Mouse (Mus musculus): ENCODE results near the gene Agbl4. TPM values are rescaled to one million over a fixed set of nuclear protein-coding genes. Genes with fewer than 3 reads are reported as not detected.

Gene Agbl4
- polyA plus RNA-seq, 1 experiment, result not detected

- H3K4me3 ChIP-seq (ENCODE audit: insufficient read depth, poor library complexity, severe bottlenecking), result no peak overlapping the region
- H3K79me2 ChIP-seq (ENCODE audit: control insufficient read depth, insufficient read depth), result no peaks in the 10 kb centered on the region
- TF ChIP-seq FOSL1 (IDR thresholded peaks at IDR 0.05; ENCODE audit: insufficient read depth, low read length, poor library complexity, severe bottlenecking) (no peak), USF1 (IDR thresholded peaks at IDR 0.05; ENCODE audit: low read depth) (no peak), CEBPB (IDR thresholded peaks at IDR 0.05; ENCODE audit: low read depth) (no peak), MAX (IDR thresholded peaks at IDR 0.05) (no peak), MYOD1 (IDR thresholded peaks at IDR 0.05; ENCODE audit: control insufficient read depth, insufficient read length, low read depth) (no peak), CTCF (IDR thresholded peaks at IDR 0.05; ENCODE audit: control insufficient read depth, insufficient read depth, insufficient read length) (no peak), MYOG (IDR thresholded peaks at IDR 0.05; ENCODE audit: control insufficient read depth, extremely low read depth, insufficient read length) (no peak)
- no peak overlapping the region for H3ac ChIP-seq (ENCODE audit: control insufficient read depth, insufficient read length, low read depth)
- no peaks in the 10 kb centered on the region for H3K27me3 ChIP-seq (ENCODE audit: control insufficient read depth, insufficient read depth, insufficient read length)
- no peaks in the 10 kb centered on the region for H3K36me3 ChIP-seq (ENCODE audit: control insufficient read depth, insufficient read depth)
- H3K79me3 ChIP-seq (ENCODE audit: low read depth), result no peaks in the 10 kb centered on the region
Measured at GRCm38 (mm10) chr4:111502965-111503727, 1105.7 kb downstream of the Agbl4 start.

- Histone ChIP-seq H3K79me3 (ENCODE audit: low read depth) (no peaks in the 10 kb centered on the region), H3K36me3 (ENCODE audit: control insufficient read depth, insufficient read depth) (no peaks in the 10 kb centered on the region), H3K4me3 (ENCODE audit: insufficient read depth, poor library complexity, severe bottlenecking) (no peak overlapping the region), H3K79me2 (ENCODE audit: control insufficient read depth, insufficient read depth) (no peaks in the 10 kb centered on the region), H3K27me3 (ENCODE audit: control insufficient read depth, insufficient read depth, insufficient read length) (no peaks in the 10 kb centered on the region), H3ac (ENCODE audit: control insufficient read depth, insufficient read length, low read depth) (no peak overlapping the region)
- TF ChIP-seq USF1 (IDR thresholded peaks at IDR 0.05; ENCODE audit: low read depth), result no peak
- TF ChIP-seq FOSL1 (IDR thresholded peaks at IDR 0.05; ENCODE audit: insufficient read depth, low read length, poor library complexity, severe bottlenecking), result no peak
- TF ChIP-seq MYOD1 (IDR thresholded peaks at IDR 0.05; ENCODE audit: control insufficient read depth, insufficient read length, low read depth), result no peak
- no peak for TF ChIP-seq MYOG (IDR thresholded peaks at IDR 0.05; ENCODE audit: control insufficient read depth, extremely low read depth, insufficient read length)
- TF ChIP-seq CTCF (IDR thresholded peaks at IDR 0.05; ENCODE audit: control insufficient read depth, insufficient read depth, insufficient read length), result no peak
- TF ChIP-seq CEBPB (IDR thresholded peaks at IDR 0.05; ENCODE audit: low read depth), result no peak
- TF ChIP-seq MAX (IDR thresholded peaks at IDR 0.05), result no peak
Measured at GRCm38 (mm10) chr4:111504952-111505351, 1107.5 kb downstream of the Agbl4 start.

GRCm38 (mm10) chr4:111510129-111510528 is 1112.7 kb downstream of the Agbl4 start:
- TF ChIP-seq MYOG (IDR thresholded peaks at IDR 0.05; ENCODE audit: control insufficient read depth, extremely low read depth, insufficient read length) (no peak), MYOD1 (IDR thresholded peaks at IDR 0.05; ENCODE audit: control insufficient read depth, insufficient read length, low read depth) (no peak), CTCF (IDR thresholded peaks at IDR 0.05; ENCODE audit: control insufficient read depth, insufficient read depth, insufficient read length) (no peak), USF1 (IDR thresholded peaks at IDR 0.05; ENCODE audit: low read depth) (no peak), CEBPB (IDR thresholded peaks at IDR 0.05; ENCODE audit: low read depth) (no peak), FOSL1 (IDR thresholded peaks at IDR 0.05; ENCODE audit: insufficient read depth, low read length, poor library complexity, severe bottlenecking) (no peak), MAX (IDR thresholded peaks at IDR 0.05) (no peak)
- no peak overlapping the region for H3ac ChIP-seq (ENCODE audit: control insufficient read depth, insufficient read length, low read depth)
- H3K79me3 ChIP-seq (ENCODE audit: low read depth), result no peaks in the 10 kb centered on the region
- H3K4me3 ChIP-seq (ENCODE audit: insufficient read depth, poor library complexity, severe bottlenecking), result no peak overlapping the region
- no peaks in the 10 kb centered on the region for H3K36me3 ChIP-seq (ENCODE audit: control insufficient read depth, insufficient read depth)
- H3K27me3 ChIP-seq (ENCODE audit: control insufficient read depth, insufficient read depth, insufficient read length), result no peaks in the 10 kb centered on the region
- H3K79me2 ChIP-seq (ENCODE audit: control insufficient read depth, insufficient read depth), result no peaks in the 10 kb centered on the region

GRCm38 (mm10) chr4:111513921-111514320 is 1116.5 kb downstream of the Agbl4 start:
- Histone ChIP-seq H3K79me3 (ENCODE audit: low read depth) (no peaks in the 10 kb centered on the region), H3K36me3 (ENCODE audit: control insufficient read depth, insufficient read depth) (no peaks in the 10 kb centered on the region), H3ac (ENCODE audit: control insufficient read depth, insufficient read length, low read depth) (no peak overlapping the region), H3K4me3 (ENCODE audit: insufficient read depth, poor library complexity, severe bottlenecking) (no peak overlapping the region), H3K27me3 (ENCODE audit: control insufficient read depth, insufficient read depth, insufficient read length) (no peaks in the 10 kb centered on the region), H3K79me2 (ENCODE audit: control insufficient read depth, insufficient read depth) (no peaks in the 10 kb centered on the region)
- TF ChIP-seq USF1 (IDR thresholded peaks at IDR 0.05; ENCODE audit: low read depth) (no peak), MYOG (IDR thresholded peaks at IDR 0.05; ENCODE audit: control insufficient read depth, extremely low read depth, insufficient read length) (no peak), CEBPB (IDR thresholded peaks at IDR 0.05; ENCODE audit: low read depth) (no peak), FOSL1 (IDR thresholded peaks at IDR 0.05; ENCODE audit: insufficient read depth, low read length, poor library complexity, severe bottlenecking) (no peak), MAX (IDR thresholded peaks at IDR 0.05) (no peak), CTCF (IDR thresholded peaks at IDR 0.05; ENCODE audit: control insufficient read depth, insufficient read depth, insufficient read length) (no peak), MYOD1 (IDR thresholded peaks at IDR 0.05; ENCODE audit: control insufficient read depth, insufficient read length, low read depth) (no peak)

- no peaks in the 10 kb centered on the region for H3K36me3 ChIP-seq (ENCODE audit: control insufficient read depth, insufficient read depth)
Measured at GRCm38 (mm10) chr4:111516136-111516535, 1118.7 kb downstream of the Agbl4 start.

More at GRCm38 (mm10) chr4:111516136-111516535, 1118.7 kb downstream of the Agbl4 start:
- no peaks in the 10 kb centered on the region for H3K27me3 ChIP-seq (ENCODE audit: control insufficient read depth, insufficient read depth, insufficient read length)
- H3K79me2 ChIP-seq (ENCODE audit: control insufficient read depth, insufficient read depth), result no peaks in the 10 kb centered on the region
- no peaks in the 10 kb centered on the region for H3K79me3 ChIP-seq (ENCODE audit: low read depth)
- no peak overlapping the region for H3K4me3 ChIP-seq (ENCODE audit: insufficient read depth, poor library complexity, severe bottlenecking)
- H3ac ChIP-seq (ENCODE audit: control insufficient read depth, insufficient read length, low read depth), result no peak overlapping the region
- TF ChIP-seq FOSL1 (IDR thresholded peaks at IDR 0.05; ENCODE audit: insufficient read depth, low read length, poor library complexity, severe bottlenecking) (no peak), MYOD1 (IDR thresholded peaks at IDR 0.05; ENCODE audit: control insufficient read depth, insufficient read length, low read depth) (no peak), USF1 (IDR thresholded peaks at IDR 0.05; ENCODE audit: low read depth) (no peak), MYOG (IDR thresholded peaks at IDR 0.05; ENCODE audit: control insufficient read depth, extremely low read depth, insufficient read length) (no peak), MAX (IDR thresholded peaks at IDR 0.05) (no peak), CTCF (IDR thresholded peaks at IDR 0.05; ENCODE audit: control insufficient read depth, insufficient read depth, insufficient read length) (no peak), CEBPB (IDR thresholded peaks at IDR 0.05; ENCODE audit: low read depth) (no peak)

Measured in C2C12 (cell line).